Mouse (Mus musculus) forebrain, postnatal 0 days (tissue): Measurements from ENCODE around the gene Kcnh7. TPM values are rescaled to one million over a fixed set of nuclear protein-coding genes. Genes with fewer than 3 reads are reported as not detected.

Source experiments
- ATAC-seq: fragments of 200-750 bp; cut with Nextera tagmentation; 2 replicates; pipeline ENCODE4 v1.8.0; 2017; ENCODE audit warnings: mild to moderate bottlenecking, moderate library complexity
- DNase-seq: peaks from one replicate; pipeline ENCODE4 v3.0.0-alpha.2; 2015
- H3K27ac ChIP-seq: fragments of 300-500 bp; sonication (generic); 2 replicates; pipeline ENCODE4 v1.5.1; 2014; ENCODE audit warnings: low read depth, mild to moderate bottlenecking, antibody characterized with exemption, low read length, moderate library complexity, mixed read lengths
- H3K27me3 ChIP-seq: fragments of 300-500 bp; sonication (generic); 2 replicates; pipeline ENCODE4 v1.6.1; 2014; ENCODE audit warnings: mild to moderate bottlenecking, low read length, mixed read lengths; ENCODE audit not compliant: insufficient read depth
- H3K36me3 ChIP-seq: fragments of 300-500 bp; sonication (generic); 2 replicates; pipeline ENCODE4 v1.6.1; 2014; ENCODE audit warnings: mild to moderate bottlenecking, moderate library complexity; ENCODE audit not compliant: insufficient read depth
- H3K4me1 ChIP-seq: fragments of 300-500 bp; sonication (generic); 2 replicates; pipeline ENCODE4 v1.6.1; 2014; ENCODE audit warnings: antibody characterized with exemption; ENCODE audit not compliant: insufficient read depth
- H3K4me2 ChIP-seq: fragments of 300-500 bp; sonication (generic); 2 replicates; pipeline ENCODE4 v1.6.1; 2014; ENCODE audit warnings: low read depth, mild to moderate bottlenecking, moderate library complexity
- H3K4me3 ChIP-seq: fragments of 300-500 bp; sonication (generic); 2 replicates; pipeline ENCODE4 v1.5.1; 2014; ENCODE audit warnings: low read depth, low read length, mixed read lengths
- H3K9ac ChIP-seq: fragments of 300-500 bp; sonication (generic); 2 replicates; pipeline ENCODE4 v1.6.1; 2014; ENCODE audit warnings: mild to moderate bottlenecking
- H3K9me3 ChIP-seq: fragments of 300-500 bp; sonication (generic); 2 replicates; pipeline ENCODE4 v1.6.1; 2016; ENCODE audit warnings: low read length
- CTCF ChIP-seq: sonication (generic); IDR thresholded peaks from 2 replicates; pipeline ENCODE4 v1.5.1; 2016; ENCODE audit warnings: antibody characterized with exemption, control low read depth, low read depth
- WGBS: fragments of 180-500 bp; shearing (Covaris S2); extraction: QIAGEN DNeasy Blood & Tissue Kit; methylation state at CpG from one replicate; pipeline ENCODE4 v1.1.7; 2014; 5-methylcytosine and 5-hydroxymethylcytosine counted together
- polyA plus RNA-seq: library from polyadenylated mRNA; unstranded; fragments of >200 nt; fragmentation: Nextera tagmentation; extraction: Ambion mirVana; gene quantifications from 2 replicates; pipeline ENCODE4 v1.2.1, GENCODE M21; 2015
- total RNA-seq: library from RNA; depleted of rRNA; stranded (reverse); fragments of >200 nt; gene quantifications from 2 replicates; pipeline ENCODE4 v1.2.3, GENCODE M21; 2014

Kcnh7 gene
- total and polyA plus RNA-seq, 2 experiments from 2014 or later = 7.3 to 17.9 TPM

- WGBS = 78% methylated on average over 1 of the region's 1 CpGs
- Histone ChIP-seq H3K9me3 (no peaks in the 10 kb centered on the region), H3K36me3 (no peaks in the 10 kb centered on the region), H3K4me3 (no peak overlapping the region), H3K27ac (no peak overlapping the region), H3K27me3 (no peaks in the 10 kb centered on the region), H3K9ac (no peak overlapping the region), H3K4me1 (no peaks in the 10 kb centered on the region), H3K4me2 (no peak overlapping the region)
- ATAC-seq (no peak), DNase-seq (no peak)
- TF ChIP-seq CTCF = no peak
Measured at GRCm38 (mm10) chr2:62935273-62935874, 248.7 kb downstream of the Kcnh7 start.

- 81% methylated on average over 3 of the region's 3 CpGs for WGBS
Measured at GRCm38 (mm10) chr2:62928494-62928893, 255.6 kb downstream of the Kcnh7 start.

GRCm38 (mm10) chr2:62928065-62928464 lies 256.0 kb downstream of the Kcnh7 start:
- DNase-seq (no peak), ATAC-seq (no peak)
- no peaks in the 10 kb centered on the region for H3K9me3 ChIP-seq
- no peaks in the 10 kb centered on the region for H3K4me1 ChIP-seq
- H3K27ac ChIP-seq = no peak overlapping the region
- no peaks in the 10 kb centered on the region for H3K36me3 ChIP-seq
- H3K9ac ChIP-seq = no peak overlapping the region
- no peak overlapping the region for H3K4me3 ChIP-seq
- no peaks in the 10 kb centered on the region for H3K27me3 ChIP-seq
- H3K4me2 ChIP-seq = no peak overlapping the region
- 66% methylated on average over 3 of the region's 3 CpGs for WGBS
- no peak for TF ChIP-seq CTCF

More at GRCm38 (mm10) chr2:62928494-62928893, 255.6 kb downstream of the Kcnh7 start:
- no peak for TF ChIP-seq CTCF
- Histone ChIP-seq H3K27ac (no peak overlapping the region), H3K4me2 (no peak overlapping the region), H3K9me3 (no peaks in the 10 kb centered on the region), H3K27me3 (no peaks in the 10 kb centered on the region), H3K9ac (no peak overlapping the region), H3K36me3 (no peaks in the 10 kb centered on the region), H3K4me3 (no peak overlapping the region), H3K4me1 (no peaks in the 10 kb centered on the region)
- ATAC-seq (no peak), DNase-seq (no peak)

- Histone ChIP-seq H3K9me3 (no peaks in the 10 kb centered on the region), H3K4me2 (no peak overlapping the region), H3K9ac (no peak overlapping the region), H3K27me3 (no peaks in the 10 kb centered on the region), H3K4me1 (no peaks in the 10 kb centered on the region), H3K27ac (no peak overlapping the region), H3K36me3 (no peaks in the 10 kb centered on the region), H3K4me3 (no peak overlapping the region)
- ATAC-seq = no peak
- DNase-seq = no peak
- WGBS = 40% methylated on average over 4 of the region's 4 CpGs
- no peak for TF ChIP-seq CTCF
Measured at GRCm38 (mm10) chr2:62923803-62924202, 260.3 kb downstream of the Kcnh7 start.

- H3K9me3 ChIP-seq = no peaks in the 10 kb centered on the region
- WGBS = 91% methylated on average over 3 of the region's 3 CpGs
- DNase-seq (no peak), ATAC-seq (no peak)
- H3K4me1 ChIP-seq = no peaks in the 10 kb centered on the region
- no peaks in the 10 kb centered on the region for H3K27me3 ChIP-seq
- H3K4me2 ChIP-seq = no peak overlapping the region
- TF ChIP-seq CTCF = no peak
- H3K4me3 ChIP-seq = no peak overlapping the region
- no peak overlapping the region for H3K27ac ChIP-seq
- H3K9ac ChIP-seq = no peak overlapping the region
- no peaks in the 10 kb centered on the region for H3K36me3 ChIP-seq
Measured at GRCm38 (mm10) chr2:62907688-62908087, 276.4 kb downstream of the Kcnh7 start.

- no peak overlapping the region for H3K4me2 ChIP-seq
- WGBS = 77% methylated on average over 1 of the region's 1 CpGs
- no peak overlapping the region for H3K27ac ChIP-seq
- TF ChIP-seq CTCF = no peak
- no peak for DNase-seq
- no peak overlapping the region for H3K9ac ChIP-seq
- no peaks in the 10 kb centered on the region for H3K36me3 ChIP-seq
- no peak overlapping the region for H3K4me3 ChIP-seq
- H3K27me3 ChIP-seq = no peaks in the 10 kb centered on the region
- ATAC-seq = no peak
- H3K9me3 ChIP-seq = no peaks in the 10 kb centered on the region
- H3K4me1 ChIP-seq = no peaks in the 10 kb centered on the region
Measured at GRCm38 (mm10) chr2:62902363-62903353, 281.4 kb downstream of the Kcnh7 start.

- peak; percentile 69; the same call in 1 of the 2 replicates for ATAC-seq
Measured at GRCm38 (mm10) chr2:62878763-62879162, 305.3 kb downstream of the Kcnh7 start.

More at GRCm38 (mm10) chr2:62878763-62879162, 305.3 kb downstream of the Kcnh7 start:
- DNase-seq = peak; percentile 17
- Histone ChIP-seq H3K27me3 (no peaks in the 10 kb centered on the region), H3K9ac (no peak overlapping the region), H3K9me3 (no peaks in the 10 kb centered on the region), H3K36me3 (no peaks in the 10 kb centered on the region), H3K4me3 (no peak overlapping the region), H3K4me2 (no peak overlapping the region), H3K4me1 (no peaks in the 10 kb centered on the region), H3K27ac (no peak overlapping the region)
- 24% methylated on average over 4 of the region's 4 CpGs for WGBS
- TF ChIP-seq CTCF = no peak
